Mouse (Mus musculus) kidney, embryonic 15.5 days (tissue): ENCODE data around the gene Dph5. TPM values are rescaled to one million over a fixed set of nuclear protein-coding genes. Genes with fewer than 3 reads are reported as not detected.
"Not testable (repeated sequence)": the region's sequence is repeated elsewhere in the genome, so short reads cannot be mapped to it uniquely, and the experiment has no call there.

Experiments used
- ATAC-seq: fragments of 200-750 bp; cut with Nextera tagmentation; replicated peaks from 2 replicates; pipeline ENCODE4 v1.8.0; 2017; ENCODE audit warnings: moderate TSS enrichment; ENCODE audit not compliant: low FRiP score
- H3K27ac ChIP-seq: fragments of 300-500 bp; sonication (generic); 2 replicates; pipeline ENCODE4 v1.5.1; 2015; ENCODE audit warnings: mild to moderate bottlenecking, inconsistent platforms
- H3K27me3 ChIP-seq: fragments of 300-500 bp; sonication (generic); 2 replicates; pipeline ENCODE4 v1.6.1; 2015; ENCODE audit warnings: inconsistent platforms
- H3K36me3 ChIP-seq: fragments of 300-500 bp; sonication (generic); 2 replicates; pipeline ENCODE4 v1.6.1; 2015; ENCODE audit warnings: inconsistent platforms
- H3K4me1 ChIP-seq: fragments of 300-500 bp; sonication (generic); 2 replicates; pipeline ENCODE4 v1.6.1; 2015; ENCODE audit warnings: inconsistent platforms
- H3K4me2 ChIP-seq: fragments of 300-500 bp; sonication (generic); 2 replicates; pipeline ENCODE4 v1.6.1; 2015; ENCODE audit warnings: moderate library complexity, mild to moderate bottlenecking, inconsistent platforms
- H3K4me3 ChIP-seq: fragments of 300-500 bp; sonication (generic); replicated peaks from 2 replicates; pipeline ENCODE4 v1.5.1; 2015; ENCODE audit warnings: mild to moderate bottlenecking, inconsistent platforms
- H3K9ac ChIP-seq: fragments of 300-500 bp; sonication (generic); 2 replicates; pipeline ENCODE4 v1.6.1; 2015; ENCODE audit warnings: mild to moderate bottlenecking, inconsistent platforms
- H3K9me3 ChIP-seq: fragments of 300-500 bp; sonication (generic); replicated peaks from 2 replicates; pipeline ENCODE4 v1.6.1; 2016; ENCODE audit warnings: inconsistent platforms
- WGBS: fragments of 180-500 bp; shearing (Covaris S2); methylation state at CpG from one replicate; pipeline ENCODE4 v1.1.7; 2015; ENCODE audit warnings: mixed read lengths; 5-methylcytosine and 5-hydroxymethylcytosine counted together
- polyA plus RNA-seq: library from polyadenylated mRNA; unstranded; fragments of >200 nt; fragmentation: Nextera tagmentation; extraction: Ambion mirVana; gene quantifications from 2 replicates; pipeline ENCODE4 v1.2.1, GENCODE M21; 2015

Dph5 gene
- polyA plus RNA-seq, 1 experiment from 2014 or later, result 28.4 TPM

- no peak overlapping the region for H3K9ac ChIP-seq
- 83% methylated on average over 3 of the region's 3 CpGs for WGBS
- H3K36me3 ChIP-seq, result no peaks in the 10 kb centered on the region
- no peaks in the 10 kb centered on the region for H3K27me3 ChIP-seq
- no peak; the same call in 1 of the 2 replicates for ATAC-seq
- no peaks in the 10 kb centered on the region for H3K9me3 ChIP-seq
- no peak overlapping the region for H3K4me3 ChIP-seq
- H3K4me1 ChIP-seq, result no peaks in the 10 kb centered on the region
- no peak overlapping the region for H3K27ac ChIP-seq
- no peak overlapping the region for H3K4me2 ChIP-seq
Observed at GRCm38 (mm10) chr3:115858822-115859221, 28.8 kb upstream of the Dph5 start.

DNA sequence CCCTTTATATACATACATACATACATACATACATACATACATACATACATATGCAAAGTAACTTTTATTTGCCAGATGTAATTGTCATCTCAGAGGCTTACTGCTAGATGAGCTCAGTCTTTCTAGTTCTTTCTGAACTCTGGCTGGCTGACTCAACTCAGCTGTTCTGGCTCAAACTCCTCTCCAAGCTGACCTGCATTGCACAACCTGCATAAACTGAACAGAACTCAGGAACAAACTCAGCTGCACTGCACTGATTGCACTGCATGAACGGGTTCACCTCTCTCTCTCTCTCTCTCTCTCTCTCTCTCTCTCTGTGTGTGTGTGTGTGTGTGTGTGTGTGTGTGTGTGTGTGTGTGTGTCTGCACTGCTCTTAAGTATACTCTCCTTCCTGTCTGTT, 26.9 kb upstream of the Dph5 start:
- not testable (repeated sequence) for H3K27me3 ChIP-seq, H3K4me1 ChIP-seq, H3K4me3 ChIP-seq, H3K36me3 ChIP-seq, ATAC-seq, H3K4me2 ChIP-seq, H3K9me3 ChIP-seq, H3K27ac ChIP-seq, H3K9ac ChIP-seq
- 89% methylated on average over 1 of the region's 1 CpGs for WGBS

DNA sequence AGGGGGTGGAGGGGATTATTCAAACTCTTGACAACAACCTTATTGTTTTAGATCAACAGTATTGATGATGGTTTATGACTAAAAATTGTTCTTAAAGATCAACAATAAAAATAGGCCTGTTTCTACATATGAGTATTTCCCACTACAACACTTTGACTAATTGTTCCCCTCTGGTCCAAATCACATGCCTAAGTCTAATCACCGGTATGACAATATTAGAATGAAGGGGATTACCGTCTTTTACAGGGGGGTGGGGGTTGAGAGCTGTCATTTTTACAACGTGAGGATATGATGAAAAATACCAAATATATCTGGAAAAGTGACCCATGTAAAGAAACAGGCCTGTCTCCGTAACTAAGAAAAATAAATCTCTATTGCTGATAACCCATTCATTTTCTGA, 24.1 kb upstream of the Dph5 start:
- no peaks in the 10 kb centered on the region for H3K27me3 ChIP-seq
- 71% methylated on average over 4 of the region's 4 CpGs for WGBS
- H3K36me3 ChIP-seq, result no peaks in the 10 kb centered on the region
- no peak overlapping the region for H3K27ac ChIP-seq
- H3K9me3 ChIP-seq, result no peaks in the 10 kb centered on the region
- no peak overlapping the region for H3K4me3 ChIP-seq
- H3K9ac ChIP-seq, result no peak overlapping the region
- H3K4me1 ChIP-seq, result no peaks in the 10 kb centered on the region
- no peak for ATAC-seq
- H3K4me2 ChIP-seq, result no peak overlapping the region

DNA sequence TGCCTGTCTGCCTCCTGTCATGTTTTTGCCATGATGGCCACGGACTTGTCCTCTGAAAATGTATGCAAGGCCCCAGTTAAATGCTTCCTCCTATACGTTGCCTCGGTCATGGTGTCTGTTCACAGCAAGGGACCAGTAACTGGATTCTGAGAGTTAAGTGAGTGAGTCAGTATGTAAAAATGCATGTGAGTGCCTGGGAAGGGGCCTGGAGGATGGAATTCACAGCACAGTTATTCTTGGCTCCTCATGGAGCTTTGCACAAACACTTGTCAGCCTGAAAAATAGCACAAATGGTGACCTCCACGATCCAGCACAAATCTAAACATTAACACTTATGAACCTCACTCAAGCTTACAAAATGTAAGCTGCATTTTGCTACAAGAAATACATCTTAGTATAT, 20.5 kb upstream of the Dph5 start:
- Histone ChIP-seq H3K4me1 (no peaks in the 10 kb centered on the region), H3K4me3 (no peak overlapping the region), H3K4me2 (no peak overlapping the region), H3K9me3 (no peaks in the 10 kb centered on the region), H3K9ac (no peak overlapping the region), H3K36me3 (no peaks in the 10 kb centered on the region), H3K27ac (peak overlapping the region; percentile 57; the same call in 1 of the 2 replicates), H3K27me3 (no peaks in the 10 kb centered on the region)
- ATAC-seq, result 0 out of 2 replicates have a peak, but pooled peaks have one; percentile 56
- 52% methylated on average over 4 of the region's 4 CpGs for WGBS

DNA sequence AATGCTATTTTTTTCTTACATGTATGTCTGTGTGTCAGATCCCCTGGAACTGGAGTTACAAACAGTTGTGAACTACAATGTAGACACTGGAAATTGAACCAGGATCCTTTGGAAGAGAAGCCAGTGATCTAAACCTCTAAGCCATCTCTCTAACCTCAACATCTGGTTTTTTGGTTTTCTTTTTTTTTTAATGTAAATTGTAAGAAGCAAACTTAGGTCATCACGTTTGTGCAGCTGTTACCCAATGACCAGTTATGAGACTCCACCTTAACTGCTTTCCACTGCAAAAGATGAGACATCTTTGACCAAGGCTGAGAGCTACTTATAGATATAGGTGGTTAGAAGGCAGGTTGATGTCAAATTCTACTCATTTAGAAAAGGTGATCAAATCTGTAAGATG, 19.7 kb upstream of the Dph5 start:
- no peak for ATAC-seq
- Histone ChIP-seq H3K4me3 (no peak overlapping the region), H3K4me2 (no peak overlapping the region), H3K27me3 (no peaks in the 10 kb centered on the region), H3K27ac (no peak overlapping the region), H3K4me1 (no peaks in the 10 kb centered on the region), H3K9me3 (no peaks in the 10 kb centered on the region), H3K36me3 (no peaks in the 10 kb centered on the region), H3K9ac (no peak overlapping the region)
- WGBS, result 69% methylated on average over 1 of the region's 1 CpGs

- no peaks in the 10 kb centered on the region for H3K9me3 ChIP-seq
- no peaks in the 10 kb centered on the region for H3K27me3 ChIP-seq
- H3K36me3 ChIP-seq, result no peaks in the 10 kb centered on the region
- no peak for ATAC-seq
- H3K4me2 ChIP-seq, result no peak overlapping the region
- no peak overlapping the region for H3K27ac ChIP-seq
- no peaks in the 10 kb centered on the region for H3K4me1 ChIP-seq
- 67% methylated on average over 2 of the region's 2 CpGs for WGBS
- no peak overlapping the region for H3K4me3 ChIP-seq
- H3K9ac ChIP-seq, result no peak overlapping the region
Observed at GRCm38 (mm10) chr3:115869360-115869759, 18.3 kb upstream of the Dph5 start.

DNA sequence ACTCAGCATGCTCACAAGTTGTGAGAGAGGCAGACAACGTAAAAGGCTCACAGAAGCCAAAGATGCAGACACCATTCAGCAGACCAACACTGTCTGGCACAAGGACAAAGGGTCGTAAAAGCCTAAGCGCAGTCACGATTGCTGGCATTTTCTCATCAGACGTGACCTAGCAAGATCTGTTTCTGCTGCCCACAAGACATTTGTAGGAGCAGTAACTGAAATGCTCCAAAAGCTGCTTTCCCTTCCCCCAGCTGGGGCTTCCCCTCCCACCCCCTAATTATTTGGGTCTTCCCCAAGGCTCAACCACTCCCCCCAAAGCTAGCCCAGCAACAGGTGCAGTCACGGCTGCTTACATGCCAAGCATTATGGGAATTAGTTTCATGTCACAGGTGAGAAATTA, 12.1 kb upstream of the Dph5 start:
- no peaks in the 10 kb centered on the region for H3K4me1 ChIP-seq
- no peak for ATAC-seq
- WGBS, result 28% methylated on average over 6 of the region's 6 CpGs
- no peaks in the 10 kb centered on the region for H3K27me3 ChIP-seq
- no peak overlapping the region for H3K4me2 ChIP-seq
- H3K9me3 ChIP-seq, result no peaks in the 10 kb centered on the region
- no peak overlapping the region for H3K9ac ChIP-seq
- H3K4me3 ChIP-seq, result no peak overlapping the region
- no peak overlapping the region for H3K27ac ChIP-seq
- H3K36me3 ChIP-seq, result no peaks in the 10 kb centered on the region

GRCm38 (mm10) chr3:115877133-115877532, 10.5 kb upstream of the Dph5 start:
- Histone ChIP-seq H3K4me2 (no peak overlapping the region), H3K9me3 (no peaks in the 10 kb centered on the region), H3K27me3 (no peaks in the 10 kb centered on the region), H3K36me3 (no peaks in the 10 kb centered on the region), H3K27ac (no peak overlapping the region), H3K4me1 (no peaks in the 10 kb centered on the region), H3K9ac (no peak overlapping the region), H3K4me3 (no peak overlapping the region)
- WGBS, result 82% methylated on average over 1 of the region's 1 CpGs
- ATAC-seq, result no peak

GRCm38 (mm10) chr3:115884086-115884485, 3.6 kb upstream of the Dph5 start:
- 83% methylated on average over 1 of the region's 1 CpGs for WGBS
- no peak overlapping the region for H3K4me3 ChIP-seq
- H3K9me3 ChIP-seq, result no peaks in the 10 kb centered on the region

GRCm38 (mm10) chr3:115888310-115889106, 871 bp downstream of the Dph5 start:
- Histone ChIP-seq H3K9ac (peak overlapping the region; percentile 66), H3K27ac (peak overlapping the region; percentile 82), H3K9me3 (no peaks in the 10 kb centered on the region), H3K27me3 (no peaks in the 10 kb centered on the region), H3K4me3 (peak overlapping the region; percentile 87), H3K4me1 (peaks cover 6% of the 10 kb centered on the region; the same call in 1 of the 2 replicates), H3K36me3 (peaks cover 6% of the 10 kb centered on the region), H3K4me2 (peak overlapping the region; percentile 70)
- peak; percentile 59 for ATAC-seq
- WGBS, result 3% methylated on average over 21 of the region's 21 CpGs

More at GRCm38 (mm10) chr3:115884086-115884485, 3.6 kb upstream of the Dph5 start:
- Histone ChIP-seq H3K27me3 (no peaks in the 10 kb centered on the region), H3K9ac (no peak overlapping the region), H3K36me3 (no peaks in the 10 kb centered on the region), H3K4me2 (no peak overlapping the region), H3K4me1 (peaks cover 6% of the 10 kb centered on the region; the same call in 1 of the 2 replicates), H3K27ac (no peak overlapping the region)
- ATAC-seq, result no peak

DNA sequence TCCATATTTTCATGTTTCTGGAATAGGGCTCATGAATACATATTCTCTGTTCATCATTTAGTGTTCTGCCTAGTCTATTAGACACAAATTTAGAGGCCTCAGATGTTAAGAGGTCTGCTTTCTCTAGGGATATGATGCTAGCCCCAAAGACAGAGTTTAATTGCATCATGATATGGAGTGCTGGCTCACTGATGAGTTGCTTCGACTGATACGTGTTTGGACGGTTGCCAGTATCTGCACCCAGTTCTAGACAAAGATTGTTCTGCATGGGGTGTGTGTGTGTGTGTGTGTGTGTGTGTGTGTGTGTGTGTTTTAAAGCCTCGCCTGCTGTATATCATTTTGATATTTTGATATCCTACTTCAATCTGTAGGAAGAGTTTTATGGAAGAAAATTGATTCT, 4.7 kb downstream of the Dph5 start:
- Histone ChIP-seq H3K9ac (no peak overlapping the region), H3K36me3 (peaks cover 13% of the 10 kb centered on the region), H3K27ac (no peak overlapping the region), H3K4me3 (no peak overlapping the region), H3K27me3 (no peaks in the 10 kb centered on the region), H3K4me2 (no peak overlapping the region), H3K9me3 (no peaks in the 10 kb centered on the region), H3K4me1 (peaks cover 3% of the 10 kb centered on the region; the same call in 1 of the 2 replicates)
- no peak for ATAC-seq
- WGBS, result 88% methylated on average over 4 of the region's 4 CpGs

DNA sequence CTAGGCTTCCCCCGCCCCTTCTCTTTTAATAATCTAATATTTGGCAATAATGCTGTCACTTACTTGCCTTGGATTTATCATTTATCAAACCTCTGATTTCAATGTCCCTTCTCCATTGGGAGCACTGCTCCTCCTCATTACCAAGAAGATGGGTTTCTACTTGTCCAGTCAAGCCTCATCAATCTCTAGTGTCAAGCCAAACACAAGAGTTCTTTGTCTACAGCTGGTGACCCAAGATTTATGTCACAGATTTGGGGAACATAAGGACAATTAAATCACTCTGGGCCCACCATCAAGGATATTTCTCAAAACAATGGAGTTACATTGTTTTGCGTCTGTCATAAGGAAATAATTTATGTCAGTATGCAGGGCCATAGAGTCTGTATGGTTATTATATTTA, 5.5 kb downstream of the Dph5 start:
- peaks cover 3% of the 10 kb centered on the region; the same call in 1 of the 2 replicates for H3K4me1 ChIP-seq
- 85% methylated on average over 2 of the region's 2 CpGs for WGBS
- peaks cover 13% of the 10 kb centered on the region for H3K36me3 ChIP-seq
- no peak overlapping the region for H3K9ac ChIP-seq
- no peaks in the 10 kb centered on the region for H3K27me3 ChIP-seq
- H3K27ac ChIP-seq, result no peak overlapping the region
- no peak overlapping the region for H3K4me3 ChIP-seq
- H3K4me2 ChIP-seq, result no peak overlapping the region
- ATAC-seq, result no peak
- H3K9me3 ChIP-seq, result no peaks in the 10 kb centered on the region
